Mouse (Mus musculus) forebrain, embryonic 14.5 days (tissue): ENCODE measurements at regions not wholly inside any gene's neighbourhood (a gene's known extent, or its start where the extent isn't known, plus 50 kb on each side); places are given as distances from the start of the nearest gene placed in this dataset.

Experiments used
- ATAC-seq: fragments of 200-750 bp; cut with Nextera tagmentation; 2 replicates; pipeline ENCODE4 v1.8.0; 2017; ENCODE audit warnings: mild to moderate bottlenecking, moderate library complexity
- DNase-seq: peaks from one replicate; pipeline ENCODE4 v3.0.0-alpha.2; 2015; ENCODE audit warnings: low spot score
- H3K27ac ChIP-seq: fragments of 300-500 bp; sonication (generic); 2 replicates; pipeline ENCODE4 v1.5.1; 2014; ENCODE audit warnings: low read depth, mild to moderate bottlenecking, control low read depth, low read length, moderate library complexity
- H3K27me3 ChIP-seq: fragments of 300-500 bp; sonication (generic); replicated peaks from 2 replicates; pipeline ENCODE4 v1.6.1; 2014; ENCODE audit warnings: low read length, control low read depth, mixed read lengths; ENCODE audit not compliant: control insufficient read depth, insufficient read depth
- H3K36me3 ChIP-seq: fragments of 300-500 bp; sonication (generic); 2 replicates; pipeline ENCODE4 v1.6.1; 2014; ENCODE audit warnings: low read length, control low read depth; ENCODE audit not compliant: control insufficient read depth, insufficient read depth
- H3K4me1 ChIP-seq: fragments of 300-500 bp; sonication (generic); 2 replicates; pipeline ENCODE4 v1.6.1; 2014; ENCODE audit warnings: antibody characterized with exemption, low read length, control low read depth; ENCODE audit not compliant: control insufficient read depth, insufficient read depth
- H3K4me2 ChIP-seq: fragments of 300-500 bp; sonication (generic); 2 replicates; pipeline ENCODE4 v1.6.1; 2014; ENCODE audit warnings: mild to moderate bottlenecking, control low read depth, low read length
- H3K4me3 ChIP-seq: fragments of 300-500 bp; sonication (generic); 2 replicates; pipeline ENCODE4 v1.5.1; 2014; ENCODE audit warnings: low read depth, low read length, control low read depth
- H3K9ac ChIP-seq: fragments of 300-500 bp; sonication (generic); 2 replicates; pipeline ENCODE4 v1.6.1; 2014; ENCODE audit warnings: mild to moderate bottlenecking, low read length, control low read depth, moderate library complexity
- H3K9me3 ChIP-seq: fragments of 300-500 bp; sonication (generic); replicated peaks from 2 replicates; pipeline ENCODE4 v1.6.1; 2016; ENCODE audit warnings: low read length, control low read depth, mixed read lengths; ENCODE audit not compliant: control insufficient read depth
- WGBS: fragments of 180-500 bp; shearing (Covaris S2); extraction: QIAGEN DNeasy Blood & Tissue Kit; methylation state at CpG from one replicate; pipeline ENCODE4 v1.1.7; 2014; 5-methylcytosine and 5-hydroxymethylcytosine counted together

DNA sequence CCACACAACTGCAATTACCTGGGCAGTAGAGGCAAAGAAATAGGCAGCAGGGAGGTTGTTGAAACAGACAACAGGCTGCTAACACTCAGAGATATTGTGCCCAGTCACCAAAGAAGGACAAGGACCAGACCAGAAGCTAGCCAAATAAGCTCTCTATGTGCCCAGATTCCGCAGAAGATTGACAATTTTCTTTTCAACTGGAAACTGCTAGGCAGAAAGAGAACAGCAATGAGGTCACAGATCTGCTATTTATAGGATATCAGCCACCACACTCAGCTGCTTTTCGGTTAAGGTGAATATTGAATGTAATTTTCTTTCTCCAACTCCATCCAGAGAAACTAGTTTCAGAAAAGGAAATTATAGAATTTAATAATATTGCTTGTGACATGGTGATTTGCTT is 486.3 kb upstream of the Cited2 start:
- peak; percentile 49 for DNase-seq
- peak; percentile 25; the same call in 1 of the 2 replicates for ATAC-seq
- H3K4me2 ChIP-seq, result no peak overlapping the region
- H3K4me3 ChIP-seq, result no peak overlapping the region
- no peaks in the 10 kb centered on the region for H3K9me3 ChIP-seq
- peaks cover 22% of the 10 kb centered on the region for H3K4me1 ChIP-seq
- H3K27ac ChIP-seq, result no peak overlapping the region
- H3K36me3 ChIP-seq, result no peaks in the 10 kb centered on the region
- no peak overlapping the region for H3K9ac ChIP-seq
- H3K27me3 ChIP-seq, result no peaks in the 10 kb centered on the region
- WGBS, result 18% methylated on average over 2 of the region's 2 CpGs

GRCm38 (mm10) chr10:17237463-17237862 is 485.6 kb upstream of the Cited2 start:
- H3K4me1 ChIP-seq, result peaks cover 22% of the 10 kb centered on the region
- ATAC-seq (no peak), DNase-seq (no peak)
- no peaks in the 10 kb centered on the region for H3K9me3 ChIP-seq
- no peak overlapping the region for H3K4me2 ChIP-seq
- no peak overlapping the region for H3K9ac ChIP-seq
- 51% methylated on average over 11 of the region's 11 CpGs for WGBS
- no peaks in the 10 kb centered on the region for H3K36me3 ChIP-seq
- no peak overlapping the region for H3K4me3 ChIP-seq
- H3K27ac ChIP-seq, result no peak overlapping the region
- no peaks in the 10 kb centered on the region for H3K27me3 ChIP-seq

DNA sequence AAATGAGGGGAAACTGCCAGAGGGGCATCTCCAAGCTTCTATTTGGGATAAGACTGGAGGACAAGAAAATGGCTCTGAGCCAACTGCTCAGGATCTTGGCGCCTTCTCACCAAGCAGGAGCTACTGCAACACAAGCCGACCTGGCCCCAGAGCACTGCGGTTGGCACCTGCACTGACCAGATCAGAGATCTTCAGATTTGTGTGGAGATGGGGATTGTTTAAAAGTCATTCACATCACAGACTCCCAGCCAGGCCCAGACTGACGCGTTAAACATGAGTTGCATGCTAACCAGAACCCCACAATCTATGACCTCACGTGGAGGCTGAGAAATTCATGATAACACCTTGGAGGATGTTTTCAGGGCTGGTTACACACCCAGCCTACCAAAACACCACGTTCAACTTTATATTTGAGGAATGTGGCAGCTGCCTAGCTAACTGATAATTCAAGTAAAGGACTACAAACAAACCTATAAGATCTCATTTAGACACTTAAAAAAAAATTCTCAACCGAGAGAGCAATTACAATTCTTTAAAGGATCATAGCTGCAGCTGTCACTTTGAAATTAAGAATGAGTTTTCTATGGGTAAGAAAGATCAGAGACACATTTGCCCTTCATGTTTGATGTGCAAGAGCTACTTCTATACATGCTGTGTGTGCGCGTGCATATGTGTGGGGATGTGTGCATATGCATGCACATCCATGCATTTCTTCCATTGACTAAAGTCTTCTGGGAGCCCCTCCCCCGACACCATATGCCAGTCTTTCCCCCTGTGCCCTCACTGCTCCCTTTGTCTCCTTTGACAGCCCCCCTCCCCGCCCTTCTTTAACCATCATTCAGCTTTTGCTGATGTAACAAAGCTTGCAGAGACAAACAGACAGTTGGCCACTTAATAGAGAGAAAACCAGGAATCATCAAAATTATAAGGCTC is 484.8 kb upstream of the Cited2 start:
- Histone ChIP-seq H3K36me3 (no peaks in the 10 kb centered on the region), H3K9me3 (no peaks in the 10 kb centered on the region), H3K27ac (0 out of 2 replicates have a peak overlapping the region, but pooled peaks have one; percentile 4), H3K4me1 (peaks cover 22% of the 10 kb centered on the region), H3K9ac (no peak overlapping the region), H3K4me3 (no peak overlapping the region), H3K27me3 (no peaks in the 10 kb centered on the region), H3K4me2 (no peak overlapping the region)
- ATAC-seq (peak; percentile 81), DNase-seq (peak; percentile 60)
- 53% methylated on average over 12 of the region's 12 CpGs for WGBS

DNA sequence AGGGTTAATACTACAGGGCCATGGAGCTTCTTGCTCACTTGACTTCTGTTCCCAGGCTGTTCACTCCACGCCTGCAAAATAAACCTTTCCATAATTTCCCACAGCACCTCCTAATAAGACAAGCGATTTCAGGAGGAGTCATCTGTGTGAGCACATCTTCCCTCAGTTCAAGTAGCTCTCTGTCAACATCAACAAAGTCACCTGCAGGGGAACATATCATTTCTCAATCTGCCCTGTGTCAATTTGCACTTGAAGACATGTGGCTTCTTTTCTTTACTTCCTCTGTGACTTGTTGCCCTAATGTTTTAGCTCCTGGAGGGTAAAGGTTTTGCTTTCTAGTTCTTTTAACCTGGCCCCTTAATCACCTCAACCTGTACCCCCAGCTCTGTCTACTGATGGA is 474.7 kb upstream of the Cited2 start:
- ATAC-seq, result no peak
- H3K27ac ChIP-seq, result no peak overlapping the region
- no peaks in the 10 kb centered on the region for H3K9me3 ChIP-seq
- no peak overlapping the region for H3K4me3 ChIP-seq
- no peaks in the 10 kb centered on the region for H3K4me1 ChIP-seq
- no peak for DNase-seq
- no peaks in the 10 kb centered on the region for H3K36me3 ChIP-seq
- H3K27me3 ChIP-seq, result no peaks in the 10 kb centered on the region
- 72% methylated on average over 2 of the region's 2 CpGs for WGBS
- no peak overlapping the region for H3K4me2 ChIP-seq
- H3K9ac ChIP-seq, result no peak overlapping the region

- Histone ChIP-seq H3K27me3 (no peaks in the 10 kb centered on the region), H3K4me2 (no peak overlapping the region), H3K36me3 (no peaks in the 10 kb centered on the region), H3K4me1 (no peaks in the 10 kb centered on the region), H3K4me3 (no peak overlapping the region), H3K9me3 (no peaks in the 10 kb centered on the region), H3K9ac (no peak overlapping the region), H3K27ac (no peak overlapping the region)
- WGBS, result 68% methylated on average over 4 of the region's 4 CpGs
- ATAC-seq (no peak), DNase-seq (no peak)
Measured at GRCm38 (mm10) chr10:17253040-17253439, 470.0 kb upstream of the Cited2 start.

GRCm38 (mm10) chr10:17260154-17260553 is 462.9 kb upstream of the Cited2 start:
- ATAC-seq, result no peak
- no peaks in the 10 kb centered on the region for H3K4me1 ChIP-seq
- H3K36me3 ChIP-seq, result no peaks in the 10 kb centered on the region
- no peak overlapping the region for H3K9ac ChIP-seq
- H3K27me3 ChIP-seq, result no peaks in the 10 kb centered on the region
- H3K9me3 ChIP-seq, result no peaks in the 10 kb centered on the region
- H3K27ac ChIP-seq, result no peak overlapping the region
- H3K4me3 ChIP-seq, result no peak overlapping the region
- no peak overlapping the region for H3K4me2 ChIP-seq
- WGBS, result 50% methylated on average over 4 of the region's 4 CpGs
- no peak for DNase-seq

DNA sequence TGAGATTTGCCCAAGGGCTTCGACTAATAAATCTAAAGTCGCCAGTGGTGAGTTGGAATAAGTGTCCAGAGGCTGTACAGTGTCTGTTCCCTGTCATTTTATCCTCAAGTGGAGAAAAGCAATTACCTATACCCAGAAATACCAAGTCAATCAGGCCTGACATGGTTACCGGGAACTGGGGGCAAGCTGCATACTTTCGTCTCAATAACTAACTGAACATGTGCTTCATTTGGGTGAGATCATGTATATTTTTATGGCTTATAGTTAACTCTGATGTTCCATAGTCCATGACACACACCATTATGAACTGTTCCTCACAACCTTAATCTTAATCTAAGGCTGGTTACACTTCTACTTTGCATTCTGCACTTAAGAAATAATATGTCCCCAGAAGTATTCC is 462.4 kb upstream of the Cited2 start:
- Histone ChIP-seq H3K4me3 (no peak overlapping the region), H3K9ac (no peak overlapping the region), H3K4me2 (no peak overlapping the region), H3K4me1 (no peaks in the 10 kb centered on the region), H3K36me3 (no peaks in the 10 kb centered on the region), H3K27ac (no peak overlapping the region), H3K9me3 (no peaks in the 10 kb centered on the region), H3K27me3 (no peaks in the 10 kb centered on the region)
- 94% methylated on average over 4 of the region's 4 CpGs for WGBS
- ATAC-seq, result no peak
- DNase-seq, result no peak

DNA sequence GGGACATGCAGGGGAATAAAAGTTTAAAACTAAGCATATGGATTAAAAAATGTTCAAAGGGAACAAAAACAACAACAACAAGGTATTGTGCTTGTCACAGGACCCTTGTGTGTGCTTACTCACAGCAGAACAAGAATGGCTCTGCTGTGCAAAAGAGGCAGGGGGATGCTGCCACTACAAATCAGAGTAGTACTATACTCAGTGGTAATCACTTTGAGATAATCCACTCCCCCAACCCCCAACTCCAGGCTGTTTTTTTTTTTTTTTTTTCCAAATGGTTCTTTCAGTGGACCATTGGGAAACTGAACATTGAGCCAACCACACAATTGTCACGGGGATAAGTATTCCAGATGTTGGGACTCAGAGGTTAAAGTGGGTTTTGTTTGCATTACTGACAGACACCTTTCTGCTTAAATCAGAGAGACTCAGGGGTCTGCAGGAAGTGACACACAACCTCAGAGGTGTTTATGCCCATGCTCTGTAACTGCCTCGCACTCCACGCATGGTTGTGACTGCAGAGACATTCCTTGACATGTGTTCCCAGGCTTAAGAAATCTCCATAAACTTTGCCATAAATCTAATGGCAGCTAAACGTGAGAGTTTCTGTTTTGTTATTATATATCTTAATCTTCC is 461.7 kb upstream of the Cited2 start:
- Histone ChIP-seq H3K4me3 (no peak overlapping the region), H3K4me1 (no peaks in the 10 kb centered on the region), H3K27me3 (no peaks in the 10 kb centered on the region), H3K4me2 (no peak overlapping the region), H3K9me3 (no peaks in the 10 kb centered on the region), H3K9ac (no peak overlapping the region), H3K36me3 (no peaks in the 10 kb centered on the region), H3K27ac (no peak overlapping the region)
- no peak for ATAC-seq
- 75% methylated on average over 4 of the region's 4 CpGs for WGBS
- no peak for DNase-seq

DNA sequence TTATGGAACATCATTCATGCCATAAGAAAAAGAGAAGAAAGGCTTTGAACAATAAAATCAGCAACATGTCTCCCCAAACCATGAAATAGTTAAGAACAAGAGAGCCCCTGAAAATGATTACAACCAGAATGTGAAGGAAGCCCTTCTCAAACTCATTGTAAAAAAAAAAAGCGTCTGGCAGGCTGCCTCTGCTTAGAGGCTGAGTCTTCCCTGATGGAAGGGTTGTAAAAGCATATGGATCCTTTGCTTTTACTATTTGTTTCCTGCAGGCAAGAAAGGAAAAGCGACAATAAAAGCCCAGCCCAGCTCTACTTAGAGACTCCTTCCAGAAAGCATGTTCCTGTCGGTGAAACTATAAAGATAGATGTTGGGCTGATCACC is 461.2 kb upstream of the Cited2 start:
- no peaks in the 10 kb centered on the region for H3K36me3 ChIP-seq
- ATAC-seq (no peak), DNase-seq (no peak)
- no peaks in the 10 kb centered on the region for H3K4me1 ChIP-seq
- H3K27ac ChIP-seq, result no peak overlapping the region
- no peak overlapping the region for H3K9ac ChIP-seq
- no peak overlapping the region for H3K4me2 ChIP-seq
- no peak overlapping the region for H3K4me3 ChIP-seq
- 69% methylated on average over 3 of the region's 3 CpGs for WGBS
- H3K9me3 ChIP-seq, result no peaks in the 10 kb centered on the region
- no peaks in the 10 kb centered on the region for H3K27me3 ChIP-seq
